In the genomic region with DNA sequence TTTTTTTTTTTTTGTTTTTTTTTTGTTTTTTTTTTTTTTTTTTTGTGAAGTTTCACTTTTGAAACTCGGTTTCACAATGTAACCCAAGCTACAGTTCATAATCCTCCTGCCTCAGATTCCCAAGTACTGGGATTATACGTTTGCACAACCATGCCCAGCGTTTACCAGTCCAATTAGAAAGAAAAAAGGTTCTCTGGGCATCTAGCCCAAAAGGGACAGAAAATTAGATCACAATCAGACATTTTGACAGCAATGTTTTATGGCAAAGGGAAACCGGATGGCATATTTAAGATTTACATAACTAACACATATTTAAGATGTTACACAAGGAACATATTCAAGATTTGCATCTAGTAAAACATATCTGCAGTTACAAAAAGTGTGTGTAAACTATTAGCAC, we compare ENCODE assay signal across 22 mouse cellular contexts.
"Had no signal": no experiment of that assay in that cellular context is flagged by ENCODE, and none has a peak within 500 bp of the region (broad histone marks: within the 10 kb centered on the region; RNA-seq: fewer than 3 reads in every experiment).

No protein-coding gene starts in this region.

- H3K4me1 ChIP-seq: kidney, embryonic 15.5 days; limb, embryonic 15.5 days; midbrain, embryonic 12.5 days; midbrain, embryonic 15.5 days; neural tube, embryonic 13.5 days had no signal

- H3K27ac ChIP-seq: kidney, embryonic 15.5 days; limb, embryonic 12.5 days; limb, embryonic 15.5 days; liver, embryonic 14.5 days; macrophage; midbrain, embryonic 12.5 days; midbrain, embryonic 15.5 days; neural tube, embryonic 13.5 days had no signal

- ATAC-seq: liver, postnatal 0 days; lung, postnatal 0 days; midbrain, embryonic 15.5 days had no signal

- H3K9ac ChIP-seq: kidney, embryonic 15.5 days; limb, embryonic 12.5 days; limb, embryonic 15.5 days; liver, embryonic 14.5 days; liver, postnatal 0 days; lung, embryonic 14.5 days; midbrain, embryonic 12.5 days; midbrain, embryonic 15.5 days; neural tube, embryonic 13.5 days had no signal

- H3K4me3 ChIP-seq: kidney, embryonic 15.5 days; limb, embryonic 12.5 days; limb, embryonic 15.5 days; midbrain, embryonic 12.5 days; midbrain, embryonic 15.5 days; neural tube, embryonic 13.5 days had no signal

- H3K9me3 ChIP-seq: limb, embryonic 15.5 days; midbrain, embryonic 12.5 days; midbrain, embryonic 15.5 days; neural tube, embryonic 13.5 days had no signal

- H3K4me2 ChIP-seq: kidney, embryonic 15.5 days; limb, embryonic 12.5 days; limb, embryonic 15.5 days; liver, embryonic 11.5 days; lung, embryonic 14.5 days; midbrain, embryonic 12.5 days; midbrain, embryonic 15.5 days; neural tube, embryonic 13.5 days had no signal

- H3K27me3 ChIP-seq: kidney, embryonic 15.5 days; limb, embryonic 12.5 days; limb, embryonic 15.5 days; midbrain, embryonic 12.5 days; midbrain, embryonic 15.5 days; neural tube, embryonic 13.5 days had no signal

- DNase-seq: kidney, adult 8-10 months; kidney, postnatal 14 days; kidney, postnatal 4 days; left cerebral cortex, postnatal 4 days; liver, postnatal 0 days; lung, embryonic 14.5 days; retina, postnatal 1 day; right cerebral cortex, postnatal 25 days; spleen, adult 18-20 months; thymus, adult 2 months; thymus, postnatal 14 days; thymus, postnatal 4 days had no signal

- H3K36me3 ChIP-seq: kidney, embryonic 15.5 days; limb, embryonic 12.5 days; limb, embryonic 15.5 days; midbrain, embryonic 12.5 days; midbrain, embryonic 15.5 days; neural tube, embryonic 13.5 days had no signal
